Comparison of ENCODE assay signal across 9 mouse cellular contexts in genomic region chr7:144620721-144621681, GRCm38 (mm10). TPM values are rescaled to one million over a fixed set of nuclear protein-coding genes. Genes with fewer than 3 reads are reported as not detected.
DNase-seq lines count a peak whose midpoint lies in the region; ATAC-seq and TF ChIP-seq lines count a peak whose summit lies in the region.
"Had no signal": no experiment of that assay in that cellular context is flagged by ENCODE, and none has a peak within 500 bp of the region (broad histone marks: within the 10 kb centered on the region; RNA-seq: fewer than 3 reads in every experiment).

No protein-coding gene starts in this region.

- intact Hi-C loops in left cerebral cortex, adult 2 months (cut with DNase I): no loop called here

- no peak for ATAC-seq in megakaryocyte, adult 5-6 weeks (ENCODE audit: poor library complexity, severe bottlenecking)
- no peak for ATAC-seq in liver, embryonic 12.5 days

- no peaks in the 10 kb centered on the region for H3K4me1 ChIP-seq in liver, embryonic 12.5 days

- no peak overlapping the region for H3K9ac ChIP-seq in liver, embryonic 12.5 days

- H3K27me3 ChIP-seq in liver, embryonic 12.5 days (replicated peaks): 0 out of 2 replicates have a peak, but pooled peaks cover 12% of the 10 kb centered on the region

- no peaks in the 10 kb centered on the region for H3K36me3 ChIP-seq in liver, embryonic 12.5 days

- TF ChIP-seq CTCF in left cerebral cortex, adult 2 months (IDR thresholded peaks at IDR 0.05): no peak

- 69% methylated on average over 22 of the region's 22 CpGs for WGBS in liver, embryonic 12.5 days (ENCODE audit: insufficient replicate concordance)

- no peaks in the 10 kb centered on the region for H3K9me3 ChIP-seq in liver, embryonic 12.5 days (replicated peaks)

- H3K4me2 ChIP-seq in liver, embryonic 12.5 days: no peak overlapping the region

- no peak overlapping the region for H3K27ac ChIP-seq in left cerebral cortex, adult 2 months
- no peak overlapping the region for H3K27ac ChIP-seq in liver, embryonic 12.5 days

- H3K4me3 ChIP-seq in left cerebral cortex, adult 2 months: no peak overlapping the region
- H3K4me3 ChIP-seq in liver, embryonic 12.5 days: no peak overlapping the region

- DNase-seq in heart, postnatal 4 days: peak; percentile 21
- DNase-seq in heart, adult 8-10 months (ENCODE audit: low spot score): no peak
- DNase-seq in adrenal gland, adult 8-10 months: peak; percentile 71
- DNase-seq in left cerebral cortex, adult 2 months (ENCODE audit: extremely low spot score in 1 of 2, low spot score in 2 of 2): peak; percentile 17 to 24
- peak; percentile 58 for DNase-seq in ovary, postnatal 36 days (ENCODE audit: low spot score)
- DNase-seq in urinary bladder, postnatal 4 days (ENCODE audit: low spot score in 2 of 2): no peak
- DNase-seq: kidney, adult 2 months had no signal

RNA-seq across cellular contexts. Expression of gene Fadd, which starts 38.7 kb away (rescaled TPM):
- total RNA-seq in heart, postnatal 4 days (2021): 10 to 100 TPM; 16.6 to 16.7 TPM
- 10 to 100 TPM in 1 of 4 experiments, 1 to 10 TPM in 3; 8.4 to 10.0 (median 9.4) TPM for total RNA-seq in heart, adult 8-10 months (2022)
- 10 to 100 TPM; 13.2 to 14.9 (median 13.8) TPM for total RNA-seq in adrenal gland, adult 8-10 months (2022)
- 1 to 10 TPM; 2.1 to 2.3 TPM for total RNA-seq in left cerebral cortex, adult 2 months (2021)
- total RNA-seq in megakaryocyte, adult 5-6 weeks (2015): 7.4 and 7.5 TPM in 2 replicates
- 2.9 and 4.2 TPM in 2 replicates for total RNA-seq in megakaryocyte, adult 5-6 weeks (2017)
- polyA plus RNA-seq in liver, embryonic 12.5 days (2016; fragmentation: Nextera tagmentation; extraction: Ambion mirVana): 7.7 and 8.0 TPM in 2 replicates

Comparison
In these comparisons a context has a peak if more than half of its experiments do, and no peak if none do; other contexts are left out.
1. DNase-seq: peak in heart, postnatal 4 days (single experiment), adrenal gland, adult 8-10 months (single experiment), left cerebral cortex, adult 2 months (2 of 2) and ovary, postnatal 36 days (single experiment); none in heart, adult 8-10 months (single experiment) and urinary bladder, postnatal 4 days (0 of 2).